Mouse (Mus musculus): Measurements from ENCODE around the gene Cfd. TPM values are rescaled to one million over a fixed set of nuclear protein-coding genes. Genes with fewer than 3 reads are reported as not detected.
A peak's percentile ranks its signal among the peaks of the same experiment; 100 is the strongest.

Cfd gene
- polyA plus RNA-seq, 1 experiment from 2014 or later: 0.13 TPM

GRCm38 (mm10) chr10:79864351-79865188 is 26.1 kb upstream of the Cfd start:
- peaks cover 44% of the 10 kb centered on the region for H3K36me3 ChIP-seq (ENCODE audit: insufficient read depth, low read length)
- TF ChIP-seq CTCF (IDR thresholded peaks at IDR 0.05; ENCODE audit: low read depth): no peak
- DNase-seq (ENCODE audit: low spot score) (no peak), ATAC-seq (replicated peaks; ENCODE audit: low FRiP score, low read depth) (no peak)
- peaks cover 16% of the 10 kb centered on the region; the same call in 1 of the 2 replicates for H3K4me1 ChIP-seq (replicated peaks; ENCODE audit: insufficient read depth, low read length)
- H3K27me3 ChIP-seq (ENCODE audit: insufficient read depth, low read length): no peaks in the 10 kb centered on the region
- no peak overlapping the region for H3K27ac ChIP-seq
- no peak overlapping the region for H3K4me3 ChIP-seq (replicated peaks; ENCODE audit: low read depth, low read length)
- H3K9me3 ChIP-seq (replicated peaks; ENCODE audit: low read length): no peaks in the 10 kb centered on the region
- H3K4me2 ChIP-seq (ENCODE audit: low read length): no peak overlapping the region
- WGBS: 48% methylated on average over 10 of the region's 10 CpGs
- no peak overlapping the region for H3K9ac ChIP-seq (ENCODE audit: low read depth, low read length)

- no peak overlapping the region for H3K4me3 ChIP-seq (replicated peaks; ENCODE audit: low read depth, low read length)
- H3K9ac ChIP-seq (ENCODE audit: low read depth, low read length): no peak overlapping the region
- DNase-seq (ENCODE audit: low spot score): no peak
- H3K9me3 ChIP-seq (replicated peaks; ENCODE audit: low read length): no peaks in the 10 kb centered on the region
- peaks cover 10% of the 10 kb centered on the region; the same call in 1 of the 2 replicates for H3K4me1 ChIP-seq (replicated peaks; ENCODE audit: insufficient read depth, low read length)
- no peak for TF ChIP-seq CTCF (IDR thresholded peaks at IDR 0.05; ENCODE audit: low read depth)
- H3K4me2 ChIP-seq (ENCODE audit: low read length): no peak overlapping the region
- no peaks in the 10 kb centered on the region for H3K27me3 ChIP-seq (ENCODE audit: insufficient read depth, low read length)
- WGBS: 43% methylated on average over 12 of the region's 12 CpGs
- H3K27ac ChIP-seq: peak overlapping the region; percentile 21; the same call in 1 of the 2 replicates
- peak; percentile 15 for ATAC-seq (replicated peaks; ENCODE audit: low FRiP score, low read depth)
- peaks cover 38% of the 10 kb centered on the region for H3K36me3 ChIP-seq (ENCODE audit: insufficient read depth, low read length)
Observed at GRCm38 (mm10) chr10:79865189-79865601, 25.5 kb upstream of the Cfd start.

- DNase-seq (ENCODE audit: low spot score) (no peak), ATAC-seq (replicated peaks; ENCODE audit: low FRiP score, low read depth) (peak; percentile 16; the same call in 1 of the 2 replicates)
Observed at GRCm38 (mm10) chr10:79865801-79866295, 24.8 kb upstream of the Cfd start.

GRCm38 (mm10) chr10:79866601-79867000 is 24.1 kb upstream of the Cfd start:
- H3K9ac ChIP-seq (ENCODE audit: low read depth, low read length): no peak overlapping the region
- H3K4me3 ChIP-seq (replicated peaks; ENCODE audit: low read depth, low read length): no peak overlapping the region
- H3K36me3 ChIP-seq (ENCODE audit: insufficient read depth, low read length): peaks cover 27% of the 10 kb centered on the region
- no peaks in the 10 kb centered on the region; the same call in 1 of the 2 replicates for H3K4me1 ChIP-seq (replicated peaks; ENCODE audit: insufficient read depth, low read length)
- no peaks in the 10 kb centered on the region for H3K9me3 ChIP-seq (replicated peaks; ENCODE audit: low read length)
- 67% methylated on average over 11 of the region's 11 CpGs for WGBS
- ATAC-seq (replicated peaks; ENCODE audit: low FRiP score, low read depth) (no peak), DNase-seq (ENCODE audit: low spot score) (no peak)
- H3K4me2 ChIP-seq (ENCODE audit: low read length): no peak overlapping the region
- H3K27ac ChIP-seq: no peak overlapping the region
- H3K27me3 ChIP-seq (ENCODE audit: insufficient read depth, low read length): no peaks in the 10 kb centered on the region
- no peak for TF ChIP-seq CTCF (IDR thresholded peaks at IDR 0.05; ENCODE audit: low read depth)

More at GRCm38 (mm10) chr10:79865801-79866295, 24.8 kb upstream of the Cfd start:
- peak overlapping the region; percentile 21; the same call in 1 of the 2 replicates for H3K27ac ChIP-seq
- peak; percentile 75 for TF ChIP-seq CTCF (IDR thresholded peaks at IDR 0.05; ENCODE audit: low read depth)
- H3K4me1 ChIP-seq (replicated peaks; ENCODE audit: insufficient read depth, low read length): peaks cover 4% of the 10 kb centered on the region; the same call in 1 of the 2 replicates
- no peak overlapping the region for H3K4me2 ChIP-seq (ENCODE audit: low read length)
- no peak overlapping the region for H3K9ac ChIP-seq (ENCODE audit: low read depth, low read length)
- no peak overlapping the region for H3K4me3 ChIP-seq (replicated peaks; ENCODE audit: low read depth, low read length)
- H3K27me3 ChIP-seq (ENCODE audit: insufficient read depth, low read length): no peaks in the 10 kb centered on the region
- WGBS: 67% methylated on average over 19 of the region's 19 CpGs
- H3K9me3 ChIP-seq (replicated peaks; ENCODE audit: low read length): no peaks in the 10 kb centered on the region
- H3K36me3 ChIP-seq (ENCODE audit: insufficient read depth, low read length): peaks cover 31% of the 10 kb centered on the region

GRCm38 (mm10) chr10:79871845-79872244 is 18.8 kb upstream of the Cfd start:
- no peak for ATAC-seq (replicated peaks; ENCODE audit: low FRiP score, low read depth)
- WGBS: 95% methylated on average over 8 of the region's 8 CpGs

GRCm38 (mm10) chr10:79872862-79873261 is 17.8 kb upstream of the Cfd start:
- Histone ChIP-seq H3K27me3 (ENCODE audit: insufficient read depth, low read length) (no peaks in the 10 kb centered on the region), H3K9me3 (replicated peaks; ENCODE audit: low read length) (no peaks in the 10 kb centered on the region), H3K36me3 (ENCODE audit: insufficient read depth, low read length) (0 out of 2 replicates have a peak, but pooled peaks cover 3% of the 10 kb centered on the region), H3K4me1 (replicated peaks; ENCODE audit: insufficient read depth, low read length) (peaks cover 18% of the 10 kb centered on the region), H3K9ac (ENCODE audit: low read depth, low read length) (no peak overlapping the region), H3K27ac (no peak overlapping the region), H3K4me2 (ENCODE audit: low read length) (peak overlapping the region; percentile 97; the same call in 1 of the 2 replicates), H3K4me3 (replicated peaks; ENCODE audit: low read depth, low read length) (0 out of 2 replicates have a peak overlapping the region, but pooled peaks have one; percentile 7)
- 53% methylated on average over 3 of the region's 3 CpGs for WGBS
- no peak for TF ChIP-seq CTCF (IDR thresholded peaks at IDR 0.05; ENCODE audit: low read depth)
- DNase-seq (ENCODE audit: low spot score): no peak
- no peak for ATAC-seq (replicated peaks; ENCODE audit: low FRiP score, low read depth)

More at GRCm38 (mm10) chr10:79871845-79872244, 18.8 kb upstream of the Cfd start:
- no peak for TF ChIP-seq CTCF (IDR thresholded peaks at IDR 0.05; ENCODE audit: low read depth)
- DNase-seq (ENCODE audit: low spot score): no peak
- Histone ChIP-seq H3K9ac (ENCODE audit: low read depth, low read length) (no peak overlapping the region), H3K36me3 (ENCODE audit: insufficient read depth, low read length) (0 out of 2 replicates have a peak, but pooled peaks cover 3% of the 10 kb centered on the region), H3K4me3 (replicated peaks; ENCODE audit: low read depth, low read length) (no peak overlapping the region), H3K4me2 (ENCODE audit: low read length) (no peak overlapping the region), H3K4me1 (replicated peaks; ENCODE audit: insufficient read depth, low read length) (peaks cover 11% of the 10 kb centered on the region; the same call in 1 of the 2 replicates), H3K9me3 (replicated peaks; ENCODE audit: low read length) (no peaks in the 10 kb centered on the region), H3K27me3 (ENCODE audit: insufficient read depth, low read length) (no peaks in the 10 kb centered on the region), H3K27ac (no peak overlapping the region)

All from kidney, postnatal 0 days (tissue).